Mouse (Mus musculus) ES-Bruce4 (cell line): ENCODE measurements around the gene Popdc2.

Experiments used
- EP300 ChIP-seq: IDR thresholded peaks from 2 replicates; pipeline ENCODE4 v1.6.1; 2011; ENCODE audit warnings: low read depth, low read length; ENCODE audit not compliant: insufficient read depth
- POLR2A ChIP-seq: IDR thresholded peaks from one replicate; pipeline ENCODE4 v1.8.1; 2011; ENCODE audit warnings: low read length; ENCODE audit not compliant: insufficient read depth

- TF ChIP-seq EP300 (no peak), POLR2A (no peak)
Measured at GRCm38 (mm10) chr16:38383683-38384082, 21.7 kb downstream of the Popdc2 start.
